Mouse (Mus musculus): ENCODE measurements around the gene Hdac7. TPM values are rescaled to one million over a fixed set of nuclear protein-coding genes. Genes with fewer than 3 reads are reported as not detected.

Hdac7 gene
- 115 and 124 TPM in 2 replicates for polyA plus RNA-seq (2012; rRNA removed)

DNA sequence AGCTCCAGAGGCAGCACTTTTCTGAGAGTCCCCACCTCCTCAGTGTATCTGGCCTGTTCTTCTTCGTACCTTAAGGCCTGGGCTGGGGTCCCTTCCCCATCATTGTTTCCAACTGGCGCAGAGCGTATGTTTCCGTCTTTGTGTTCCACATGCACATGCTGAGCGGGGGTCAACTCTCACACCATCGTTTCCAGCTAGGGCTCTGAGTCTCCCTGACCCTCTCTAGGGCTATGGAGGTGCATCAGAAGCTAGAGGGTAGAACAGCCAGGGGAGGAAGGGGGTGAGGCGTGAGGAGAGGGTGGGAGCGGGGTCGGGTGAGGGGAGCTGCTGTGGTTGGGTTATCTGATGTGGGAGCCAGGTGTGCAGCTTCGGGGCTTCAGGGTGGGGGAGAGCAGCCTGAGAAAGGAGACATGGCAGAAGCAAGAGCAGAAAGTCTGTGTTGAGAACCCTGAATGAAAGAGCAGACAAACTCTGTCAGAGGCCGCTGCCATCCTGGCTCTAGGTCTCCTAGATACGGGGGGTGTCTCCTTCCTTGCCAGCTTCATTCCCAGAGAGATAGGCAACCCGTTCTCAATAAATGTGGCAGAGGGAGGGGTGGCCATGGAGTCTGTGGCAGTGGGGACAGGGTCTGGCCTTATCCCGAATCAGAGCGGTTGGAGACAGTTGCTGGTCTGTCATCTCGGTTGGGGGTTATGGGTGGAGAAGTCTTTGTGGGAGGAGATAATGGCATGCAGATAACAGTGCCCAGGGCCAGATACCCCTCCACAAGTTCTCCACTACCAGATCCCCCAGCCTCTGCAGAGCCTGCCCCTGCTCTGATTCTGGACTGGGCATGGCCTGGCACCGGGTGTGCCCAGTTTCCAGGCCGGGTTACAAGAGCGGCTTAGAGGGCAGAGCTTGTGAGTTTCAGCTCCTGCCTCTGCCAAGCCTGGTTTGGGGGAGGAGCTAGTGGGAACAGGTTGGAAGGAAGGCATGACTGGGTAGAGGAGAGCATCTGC lies at the start of gene Hdac7:
Gene Hdac7, minus strand, starts transcription at position 466 of the 998 bp plus-strand sequence.

DNA sequence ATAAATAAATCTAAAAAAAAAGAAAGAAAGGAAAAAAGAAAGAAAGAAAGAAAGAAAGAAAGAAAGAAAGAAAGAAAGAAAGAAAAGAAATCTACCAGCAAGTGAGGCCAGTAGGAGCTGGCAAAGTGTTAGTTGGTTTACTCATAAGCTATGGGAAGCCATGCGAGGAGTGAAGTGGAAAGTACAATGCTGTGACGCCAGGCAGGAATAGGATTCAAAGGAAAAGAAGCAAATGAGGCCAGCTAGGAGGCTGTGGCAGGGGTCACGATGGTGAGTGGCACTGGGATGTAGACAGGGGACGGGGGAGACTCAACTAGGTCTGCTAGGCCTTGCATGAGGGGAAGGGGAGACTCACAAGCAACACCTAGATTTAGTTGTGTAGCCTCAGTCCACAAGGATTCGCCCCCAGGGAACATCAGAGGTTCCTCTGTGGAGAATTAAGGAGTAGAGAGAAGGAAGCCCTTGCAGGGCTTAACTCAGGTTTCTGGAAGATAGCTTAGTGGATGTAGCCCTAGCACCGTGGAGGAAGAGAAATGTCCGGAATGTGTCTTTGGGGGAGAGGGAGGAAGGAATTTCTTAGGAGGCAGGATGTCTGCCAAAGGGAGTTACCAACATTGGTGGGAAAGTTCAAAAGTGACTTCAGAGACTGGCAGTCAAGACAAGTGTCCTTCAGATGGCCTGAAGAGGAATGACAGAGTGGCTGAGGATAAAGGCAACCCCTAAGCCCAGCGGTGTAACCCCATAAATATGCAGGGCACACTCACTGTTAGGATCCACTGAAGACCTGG lies 65.8 kb downstream of the Hdac7 start, which contains the start of gene Slc48a1:
Gene Slc48a1, plus strand, starts transcription at position 210 of the 788 bp plus-strand sequence.

DNA sequence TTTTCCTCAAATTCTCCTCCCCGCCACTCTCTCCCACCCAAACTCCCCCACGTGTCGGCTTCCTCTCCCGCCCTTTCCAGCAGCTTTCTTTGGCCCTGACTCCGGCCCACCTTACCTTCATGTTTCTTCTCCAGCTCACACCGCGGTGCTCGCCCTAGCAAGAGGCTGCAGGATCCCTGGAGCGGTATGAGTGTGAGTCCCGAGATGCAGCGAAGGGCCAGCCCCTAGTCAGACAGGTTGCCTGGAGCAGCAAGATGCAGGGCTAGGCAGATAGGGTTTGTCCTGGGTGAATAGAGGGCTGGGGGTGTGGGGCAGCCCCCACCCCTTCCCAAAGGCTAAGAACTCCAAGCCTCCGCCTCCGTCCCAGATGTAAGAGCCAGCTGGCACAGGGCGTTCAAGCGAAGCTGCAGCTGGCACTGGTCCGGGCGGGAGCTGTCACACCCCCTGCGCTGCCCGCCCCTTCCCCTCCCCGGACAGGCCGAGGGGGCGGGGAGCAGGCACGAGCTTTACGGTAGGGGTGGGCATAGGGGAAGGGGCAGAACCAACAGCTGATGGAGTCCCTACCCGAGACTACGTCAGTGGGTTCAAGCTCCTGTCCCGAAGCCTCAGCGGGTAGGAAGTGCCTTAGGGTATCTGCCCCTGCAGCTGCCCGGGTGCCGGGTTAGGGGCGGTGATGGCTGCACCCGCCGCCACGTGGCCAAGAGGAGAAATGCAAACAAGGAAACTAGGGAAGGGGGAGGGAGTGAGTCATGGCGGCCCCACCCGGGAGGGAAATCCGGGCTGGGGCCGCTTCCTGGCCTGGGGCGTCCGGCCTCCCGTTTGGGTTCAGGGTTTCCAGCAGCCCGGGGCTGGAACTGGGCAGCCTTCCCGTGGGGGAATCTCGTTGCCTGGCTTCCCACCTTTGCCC lies 76.8 kb downstream of the Hdac7 start, which contains the start of gene Rapgef3:
Gene Rapgef3, minus strand, starts transcription at position 693 of the 907 bp plus-strand sequence.

Other genes with a start within 250 kb of the Hdac7 start
- 5.0 TPM in 2 replicates for gene Rpap3, start 138.7 kb downstream of the Hdac7 start, polyA plus RNA-seq (2012; rRNA removed)
- gene Endou, start 113.2 kb downstream of the Hdac7 start, polyA plus RNA-seq (2012; rRNA removed) = 0.38 and 0.70 TPM in 2 replicates
- gene Rapgef3, start 76.5 kb downstream of the Hdac7 start, polyA plus RNA-seq (2012; rRNA removed) = 42.9 and 48.7 TPM in 2 replicates
- 130 and 138 TPM in 2 replicates for gene Slc48a1, start 66.0 kb downstream of the Hdac7 start, polyA plus RNA-seq (2012; rRNA removed)
- 2.4 and 2.9 TPM in 2 replicates for gene Vdr, start 66.1 kb upstream of the Hdac7 start, polyA plus RNA-seq (2012; rRNA removed)
- 45.0 and 67.8 TPM in 2 replicates for gene Tmem106c, start 119.7 kb upstream of the Hdac7 start, polyA plus RNA-seq (2012; rRNA removed)
- gene Col2a1, start 160.2 kb upstream of the Hdac7 start, polyA plus RNA-seq (2012; rRNA removed) = 0.08 TPM in 1 of 2 replicates, not detected in the other
- gene Pfkm, start 248.1 kb upstream of the Hdac7 start, polyA plus RNA-seq (2012; rRNA removed) = 33.9 and 41.1 TPM in 2 replicates
- 8.7 and 9.9 TPM in 2 replicates for gene Senp1, start 249.2 kb upstream of the Hdac7 start, polyA plus RNA-seq (2012; rRNA removed)

All from ovary, adult 2 months (tissue).